Mouse (Mus musculus) ZHBTc4 (cell line): Measurements from ENCODE around the gene Lmnb2.

Source experiments
- DNase-seq: peaks from one replicate; pipeline ENCODE4 v3.0.0-alpha.2; 2011; ENCODE audit warnings: low read depth, low spot score

Lmnb2 gene

GRCm38 (mm10) chr10:80856908-80857307, 61.1 kb downstream of the Lmnb2 start:
- no peak for DNase-seq

DNA sequence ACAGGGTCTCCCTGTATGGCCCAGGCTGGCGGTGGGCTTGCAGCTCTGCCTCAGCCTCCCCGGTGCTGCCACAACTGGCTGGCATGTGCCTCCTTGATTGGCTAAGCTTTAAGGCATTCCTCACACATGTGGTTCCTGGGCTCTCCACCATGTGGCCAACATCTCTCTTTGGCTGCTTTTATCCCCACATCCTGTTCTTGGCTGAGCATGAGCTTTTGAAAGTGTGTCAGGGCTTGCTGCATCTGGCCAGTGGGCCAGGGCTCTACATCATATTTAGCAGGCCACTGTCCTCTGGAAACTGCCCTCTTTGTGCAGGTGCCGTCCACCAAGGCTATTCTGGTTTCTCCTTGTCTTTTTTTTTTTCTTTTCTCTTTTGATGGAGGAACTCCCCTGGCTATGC, 61.8 kb downstream of the Lmnb2 start:
- peak; percentile 44 for DNase-seq

GRCm38 (mm10) chr10:80855749-80856073, 62.3 kb downstream of the Lmnb2 start:
- DNase-seq, result peak; percentile 23

GRCm38 (mm10) chr10:80854913-80855748, 62.9 kb downstream of the Lmnb2 start, which contains the start of the genes Lsm7 and Sppl2b:
TSS of gene Lsm7 (minus strand) at chr10:80855209.
TSS of gene Sppl2b (plus strand) at chr10:80855275.
- DNase-seq, result peak; percentile 97
